Mouse (Mus musculus) lung, postnatal 36 days (tissue): ENCODE measurements around the gene Prkch.
"Not testable (repeated sequence)": the region's sequence is repeated elsewhere in the genome, so short reads cannot be mapped to it uniquely, and the experiment has no call there.

Experiments
- DNase-seq: peaks from one replicate; pipeline ENCODE4 v3.0.0; 2022; ENCODE audit warnings: mixed read lengths

Prkch gene

DNA sequence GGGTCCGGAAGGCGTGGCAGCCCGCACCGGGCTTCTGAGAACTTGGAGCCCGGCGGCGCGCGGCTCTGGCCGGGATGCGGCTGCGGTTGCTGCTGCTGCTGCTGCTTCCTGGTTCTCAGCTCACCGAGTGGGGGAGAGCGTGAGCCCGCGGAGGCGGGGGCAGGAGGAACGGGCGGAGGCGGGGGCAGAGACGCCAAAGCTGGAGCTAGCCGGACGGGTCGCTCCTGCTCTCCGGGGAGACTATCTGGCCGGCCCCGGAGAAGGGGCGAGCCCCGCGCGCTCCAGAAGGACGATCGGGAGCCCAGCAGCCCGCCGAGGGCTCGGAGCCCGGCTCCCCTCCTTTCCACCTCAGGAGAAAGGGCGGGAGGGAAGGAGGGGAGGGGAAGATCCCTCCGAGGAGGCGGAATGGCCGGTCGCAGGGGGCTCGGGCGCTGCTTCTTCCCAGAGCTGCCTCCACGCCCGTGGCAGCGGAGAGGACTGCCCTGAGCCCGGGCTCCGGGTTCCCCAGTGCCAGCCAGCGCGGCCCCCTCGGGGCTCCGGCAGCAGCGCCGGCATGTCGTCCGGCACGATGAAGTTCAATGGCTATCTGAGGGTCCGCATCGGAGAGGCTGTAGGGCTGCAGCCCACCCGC is at the start of gene Prkch:
Gene Prkch, plus strand, starts transcription at position 187 of the 631 bp plus-strand sequence.
- DNase-seq: peak; percentile 91

DNA sequence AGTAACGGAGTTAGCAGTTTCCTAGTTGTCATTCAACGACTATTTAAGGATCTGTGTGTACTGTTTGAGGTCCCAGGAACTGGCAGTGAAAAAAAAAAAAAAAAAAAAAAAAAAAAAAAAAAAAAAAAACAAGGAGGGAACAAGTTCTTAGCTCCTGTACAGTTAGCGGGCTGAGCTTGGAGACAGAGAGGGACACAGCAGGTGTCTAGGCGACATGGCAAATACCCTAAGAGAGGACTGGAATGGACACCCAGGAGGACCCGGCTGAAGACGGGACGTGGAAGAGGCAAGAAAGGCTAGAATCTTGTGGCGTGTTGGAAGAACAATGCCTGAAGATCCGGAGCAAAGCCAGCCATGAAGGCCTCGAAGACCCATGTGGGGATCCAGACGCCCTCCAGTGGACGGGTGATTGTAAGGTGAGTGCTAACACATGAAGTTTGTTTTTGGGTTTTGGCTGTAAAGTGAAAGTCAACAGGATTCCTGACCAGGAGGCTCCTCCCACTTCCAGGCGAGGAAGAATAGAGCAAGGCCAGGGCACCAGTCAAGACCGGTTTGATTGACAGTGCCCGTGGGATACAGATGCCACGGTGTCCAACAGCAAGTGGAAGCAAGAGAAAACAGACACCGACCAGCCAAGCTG is 47.0 kb upstream of the Prkch start:
- DNase-seq: peak; percentile 84

DNA sequence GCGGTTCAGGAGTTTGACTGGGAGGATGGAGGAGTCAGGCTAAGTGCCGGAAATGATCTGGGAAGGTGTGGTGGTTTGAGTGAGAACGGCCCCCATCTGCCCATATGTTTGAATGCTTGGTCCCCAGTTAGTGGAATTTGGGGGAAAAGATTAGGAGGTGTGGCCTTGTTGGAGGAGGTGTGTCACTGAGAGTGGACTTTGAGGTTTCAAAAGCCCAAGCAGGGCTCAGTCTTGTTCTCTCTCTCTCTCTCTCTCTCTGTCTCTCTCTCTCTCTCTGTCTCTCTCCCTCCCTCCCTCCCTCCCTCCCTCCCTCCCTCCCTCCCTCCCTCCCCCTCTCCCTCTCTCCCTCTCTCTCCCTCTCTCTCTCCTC is 46.5 kb upstream of the Prkch start:
- DNase-seq: not testable (repeated sequence)

DNA sequence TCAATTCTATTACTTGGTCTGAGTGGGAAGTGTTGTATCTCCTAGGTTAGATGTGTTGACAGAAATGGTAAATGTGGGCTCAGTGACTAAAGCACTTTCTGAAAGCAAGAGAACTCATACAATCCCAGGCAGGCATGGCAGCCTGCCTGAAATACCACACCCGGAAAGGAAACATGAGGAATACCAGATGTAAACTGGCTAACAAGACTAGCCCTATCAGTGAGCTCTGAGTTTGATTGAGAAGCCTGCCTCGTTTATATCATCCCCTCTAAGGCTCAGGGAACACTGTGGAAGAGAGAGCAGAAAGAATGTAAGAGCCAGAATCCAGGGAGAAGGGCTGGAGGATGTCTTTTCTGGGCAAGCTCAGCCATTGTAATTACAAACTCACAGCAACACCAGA is 45.4 kb upstream of the Prkch start:
- DNase-seq: no peak

DNA sequence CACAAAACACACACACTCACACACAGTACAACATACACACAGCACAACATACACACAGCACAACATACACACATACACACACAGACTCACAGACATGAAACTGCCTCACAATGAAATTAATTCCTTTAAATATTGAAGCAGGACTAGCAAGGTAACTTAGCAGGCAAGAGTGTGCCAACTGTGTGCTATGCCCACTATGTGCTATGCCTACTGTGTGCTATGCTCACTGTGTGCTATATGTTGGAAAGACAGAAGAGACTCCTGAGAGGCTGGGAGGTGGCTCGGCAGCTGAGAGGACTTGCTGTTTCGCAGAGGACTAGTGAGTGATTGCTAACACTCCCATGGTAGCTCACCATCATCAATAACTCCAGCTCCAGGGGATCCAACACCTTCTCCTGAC is 44.2 kb upstream of the Prkch start:
- DNase-seq: no peak

DNA sequence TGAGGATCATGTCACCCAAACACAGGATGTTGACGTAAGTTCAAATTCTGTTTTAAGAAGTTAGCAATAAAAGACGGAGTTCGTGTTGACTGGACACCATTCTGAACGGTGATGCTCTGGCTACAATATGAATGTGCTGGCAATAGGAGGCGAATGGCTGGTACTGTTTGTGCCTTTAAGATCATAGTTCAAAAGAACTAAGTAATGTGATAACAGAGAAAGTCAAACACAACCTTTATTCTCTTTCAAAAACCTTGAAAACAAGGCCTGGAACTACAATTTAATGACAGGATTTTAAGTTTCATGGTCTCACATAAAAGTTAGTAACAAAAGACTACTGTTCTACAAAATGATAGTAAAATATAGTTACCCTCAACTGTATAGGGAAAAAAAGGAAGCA is 41.4 kb upstream of the Prkch start:
- no peak for DNase-seq

DNA sequence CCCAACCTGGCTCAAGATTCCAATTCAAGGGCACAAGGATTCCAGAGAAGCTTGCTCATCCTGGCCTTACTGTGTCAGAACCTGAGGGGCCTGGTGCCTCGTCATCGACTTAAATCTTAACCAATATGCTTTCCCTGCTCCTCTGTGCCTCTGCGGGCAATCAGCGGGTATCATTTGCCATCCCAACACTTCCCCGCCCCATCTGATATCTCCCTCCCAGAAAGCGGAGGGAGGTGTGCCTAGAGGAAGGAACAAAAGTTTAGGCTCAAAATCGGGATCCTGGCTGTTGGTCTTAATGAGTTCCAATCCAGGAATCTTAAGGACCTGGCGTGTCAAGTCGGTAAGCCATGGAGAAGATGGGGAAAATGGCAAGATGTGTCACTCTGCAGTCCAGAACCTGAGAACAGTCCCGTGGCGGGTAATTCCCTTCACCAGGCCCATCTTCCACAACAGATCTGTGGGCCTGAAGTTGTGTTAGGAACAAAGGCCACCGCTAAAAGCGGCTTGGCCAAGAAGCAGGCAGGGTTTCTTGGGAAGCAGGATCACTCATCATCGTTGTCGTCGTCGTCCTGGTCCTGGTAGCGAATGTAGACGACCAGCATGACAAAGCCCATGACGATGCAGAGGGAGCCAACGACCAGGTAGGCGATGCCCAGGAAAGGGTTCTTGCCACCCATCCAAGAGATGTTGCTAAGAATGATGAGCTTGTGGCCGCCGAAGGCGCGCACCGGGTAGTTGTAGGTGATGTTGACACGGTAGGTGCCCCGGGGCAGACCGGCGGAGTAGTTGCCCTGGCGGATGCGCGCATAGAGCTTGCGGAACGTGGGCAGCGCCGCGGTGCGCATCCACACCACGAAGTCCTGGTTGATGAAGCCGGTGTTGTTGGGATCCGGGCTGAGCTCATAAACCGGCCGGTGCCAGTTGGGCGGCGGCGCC is 39.6 kb upstream of the Prkch start:
- no peak for DNase-seq

DNA sequence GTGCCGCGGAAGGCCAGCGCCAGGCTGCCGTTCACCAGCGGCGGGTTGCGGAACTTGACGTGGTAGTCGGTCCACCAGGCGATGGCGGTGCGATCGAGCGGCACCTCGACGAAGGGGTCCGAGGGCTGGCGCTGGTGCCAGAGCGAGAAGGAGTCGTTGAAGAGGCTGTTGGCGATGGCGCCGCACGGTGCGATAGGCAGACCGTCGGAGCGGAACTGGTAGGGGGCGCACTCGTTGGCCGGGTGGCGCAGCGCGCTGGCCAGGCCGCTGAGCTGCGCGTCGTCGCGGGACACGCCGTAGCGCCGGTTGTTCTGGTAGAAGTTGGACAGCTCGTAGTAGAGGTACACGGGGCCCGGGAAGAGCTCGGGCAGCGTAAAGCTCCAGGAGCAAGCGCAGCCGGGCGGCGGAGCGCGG is 38.9 kb upstream of the Prkch start:
- peak; percentile 55 for DNase-seq

DNA sequence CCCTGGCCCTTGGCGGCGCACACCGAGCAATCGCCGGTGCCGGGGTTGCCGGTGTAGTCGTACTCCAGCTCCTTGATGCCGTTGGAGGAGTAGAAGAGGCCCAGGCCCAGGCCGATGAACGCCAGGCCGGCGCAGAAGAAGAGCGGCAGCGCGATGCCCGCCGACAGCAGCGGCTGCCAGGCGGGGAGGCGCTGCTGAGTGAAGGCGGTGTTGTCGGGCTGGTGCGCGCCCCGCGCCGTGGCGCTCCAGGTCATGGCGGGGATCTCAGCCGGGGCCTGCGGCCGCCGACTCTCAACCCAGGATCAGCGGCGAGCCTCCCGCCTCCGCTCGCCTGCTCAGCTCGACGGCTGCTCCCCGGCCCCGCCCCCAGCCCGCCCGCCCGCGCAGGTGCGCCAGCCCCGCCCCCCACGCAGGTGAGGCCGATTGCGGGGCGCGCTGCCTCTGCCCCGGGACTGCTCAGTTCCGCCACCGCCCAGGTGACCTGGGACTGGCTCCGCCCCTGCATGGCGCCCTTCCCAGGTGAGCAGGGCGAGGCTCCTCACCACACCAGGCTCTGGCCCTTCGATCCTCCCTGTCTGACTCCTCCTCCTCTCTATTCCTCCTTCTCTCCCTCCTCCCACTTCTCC is 38.4 kb upstream of the Prkch start, which contains the start of gene Tmem30b:
Gene Tmem30b, minus strand, starts transcription at position 307 of the 626 bp plus-strand sequence.
- DNase-seq: peak; percentile 83

DNA sequence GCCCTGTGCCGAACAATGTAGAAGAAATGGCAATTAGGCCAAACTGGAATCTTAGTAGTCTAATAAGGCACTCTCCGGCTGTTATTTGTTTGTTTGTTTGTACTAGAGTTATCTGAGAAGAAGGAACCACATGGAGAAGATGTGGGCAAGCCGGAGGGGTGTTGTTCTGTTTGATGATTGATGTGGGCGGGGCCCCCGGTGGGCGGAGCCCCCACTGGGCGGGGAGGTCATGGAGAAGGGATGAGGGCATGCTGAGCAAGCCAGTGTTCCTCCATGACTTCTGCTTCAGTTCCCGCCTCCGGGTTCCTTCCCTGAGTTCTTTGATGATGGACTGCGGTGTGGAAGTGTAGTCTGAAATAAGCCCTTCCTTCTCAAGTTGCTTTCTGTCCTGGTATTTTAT is 37.0 kb upstream of the Prkch start:
- peak; percentile 42 for DNase-seq

DNA sequence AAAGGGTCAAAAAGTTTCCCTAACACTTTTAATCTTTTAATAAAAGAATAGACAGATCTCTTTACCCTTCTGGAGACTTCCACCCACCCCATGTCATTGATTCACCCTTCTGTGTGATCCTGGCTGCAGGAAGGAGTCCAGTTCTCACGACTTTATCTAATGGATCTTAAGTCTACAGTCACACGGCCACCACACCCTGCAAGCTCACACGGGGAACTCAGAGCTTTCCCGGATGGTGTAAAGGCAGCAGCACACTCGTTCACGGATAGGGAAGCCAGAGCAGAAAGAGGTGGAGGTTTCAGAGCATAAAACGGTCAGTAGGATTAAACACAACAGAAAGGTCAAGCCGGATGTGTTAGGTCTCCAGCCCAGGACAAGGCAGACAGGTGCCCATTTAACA is 36.3 kb upstream of the Prkch start:
- DNase-seq: no peak

DNA sequence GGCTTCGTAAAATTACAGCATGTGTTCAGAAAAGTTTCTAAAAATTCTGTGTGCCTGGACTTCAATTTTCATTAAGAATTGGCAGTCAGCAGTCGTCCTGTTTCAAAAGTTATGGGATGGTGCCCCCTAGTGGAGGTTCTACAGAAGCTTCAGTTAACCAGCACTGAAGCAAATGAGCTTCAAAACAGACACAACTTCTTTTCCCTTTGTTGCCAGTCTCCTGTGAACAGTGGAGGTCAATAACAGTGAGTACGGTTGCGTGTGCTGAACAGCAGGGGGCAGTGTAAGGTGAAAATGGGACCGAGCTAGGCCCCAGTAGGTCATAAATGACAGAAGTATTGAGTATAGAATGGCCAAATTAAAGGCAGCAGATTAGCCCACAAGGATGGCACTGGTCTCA is 30.4 kb upstream of the Prkch start:
- peak; percentile 80 for DNase-seq

DNA sequence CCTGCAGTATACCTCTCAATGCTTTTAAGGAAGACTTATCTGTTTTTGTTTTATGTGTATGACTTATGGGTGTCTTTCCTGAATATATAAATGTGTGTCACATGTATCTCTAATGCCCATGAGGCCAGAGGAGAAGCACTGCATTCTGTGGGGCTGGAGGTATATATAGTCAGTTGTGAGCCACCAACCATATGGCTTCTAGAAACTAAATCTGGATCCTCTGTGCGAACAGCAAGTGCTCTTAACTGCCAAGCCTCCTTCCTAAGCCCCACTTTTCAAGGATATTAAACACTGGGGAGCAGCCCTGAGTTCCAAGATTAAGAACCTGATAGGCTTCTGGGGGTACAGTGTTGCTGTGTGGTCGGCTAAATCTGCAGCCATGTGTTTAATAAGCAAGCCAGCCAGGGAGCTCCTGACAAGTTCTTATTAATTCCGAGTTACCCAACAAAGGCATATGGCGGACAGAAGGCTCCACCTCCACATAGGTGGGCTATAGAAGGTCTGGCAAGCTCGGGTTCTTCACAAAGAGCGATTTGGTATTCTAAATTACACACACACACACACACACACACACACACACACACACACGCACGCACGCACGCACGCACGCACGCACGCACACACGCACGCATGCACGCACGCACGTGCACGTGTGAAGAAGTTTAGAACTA is 25.9 kb upstream of the Prkch start:
- no peak for DNase-seq

DNA sequence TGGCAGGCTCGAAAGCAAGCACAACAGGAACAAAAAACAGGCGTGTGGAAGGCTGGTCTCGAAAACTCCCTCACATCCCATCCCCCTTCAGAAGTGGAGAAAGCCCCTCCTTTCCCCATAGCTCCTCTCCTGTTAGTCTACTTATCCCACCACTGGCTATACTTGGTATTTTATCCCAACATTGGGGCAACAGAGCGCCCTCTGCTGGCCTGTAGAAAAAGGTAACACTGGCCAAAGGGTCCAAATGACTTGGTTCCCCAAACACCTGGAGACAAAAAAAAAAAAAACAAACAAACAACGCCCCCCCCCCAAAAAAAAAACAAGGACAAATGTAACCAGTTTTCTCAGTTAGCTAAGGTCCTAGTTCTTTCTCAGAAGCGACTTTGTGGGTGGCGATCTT is 24.5 kb upstream of the Prkch start:
- peak; percentile 35 for DNase-seq

DNA sequence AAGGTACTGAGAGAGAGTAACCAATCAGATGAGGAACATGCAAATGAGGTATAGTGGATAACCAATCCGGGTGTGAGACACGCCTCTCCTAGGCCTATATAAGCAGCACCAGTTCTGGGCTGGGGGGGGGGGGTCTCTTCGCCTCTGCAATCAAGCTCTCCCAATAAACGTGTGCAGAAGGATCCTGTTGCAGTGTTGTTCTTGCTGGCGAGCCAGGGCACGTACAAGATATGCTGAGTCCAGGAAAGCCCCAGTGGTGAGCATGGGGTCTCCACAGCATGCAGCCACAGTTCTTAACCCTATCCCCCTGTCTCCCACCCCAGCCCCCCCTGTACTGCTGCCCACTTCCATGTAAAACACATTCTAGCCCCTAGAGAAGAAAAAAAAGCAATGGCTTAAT is 21.5 kb upstream of the Prkch start:
- not testable (repeated sequence) for DNase-seq

DNA sequence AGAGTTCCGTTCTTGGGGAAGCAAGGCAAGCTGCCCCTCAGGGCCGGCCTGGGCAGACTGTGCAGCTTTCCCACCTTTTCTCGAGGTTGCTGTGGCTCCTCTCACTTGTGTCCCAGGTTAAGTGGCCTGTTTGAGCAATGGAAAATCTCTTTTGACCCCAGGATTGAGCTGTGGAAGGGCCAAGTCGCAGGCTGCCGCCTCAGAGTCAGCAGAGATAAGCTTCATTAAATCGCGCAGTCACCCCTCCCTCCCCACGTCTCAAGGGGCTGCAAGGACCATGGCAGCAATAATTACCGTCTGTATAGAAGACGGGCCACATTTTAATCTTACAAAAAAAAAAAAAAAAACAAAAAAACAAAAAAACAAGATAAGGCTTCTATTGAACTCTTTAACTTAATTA is 20.4 kb upstream of the Prkch start:
- no peak for DNase-seq

DNA sequence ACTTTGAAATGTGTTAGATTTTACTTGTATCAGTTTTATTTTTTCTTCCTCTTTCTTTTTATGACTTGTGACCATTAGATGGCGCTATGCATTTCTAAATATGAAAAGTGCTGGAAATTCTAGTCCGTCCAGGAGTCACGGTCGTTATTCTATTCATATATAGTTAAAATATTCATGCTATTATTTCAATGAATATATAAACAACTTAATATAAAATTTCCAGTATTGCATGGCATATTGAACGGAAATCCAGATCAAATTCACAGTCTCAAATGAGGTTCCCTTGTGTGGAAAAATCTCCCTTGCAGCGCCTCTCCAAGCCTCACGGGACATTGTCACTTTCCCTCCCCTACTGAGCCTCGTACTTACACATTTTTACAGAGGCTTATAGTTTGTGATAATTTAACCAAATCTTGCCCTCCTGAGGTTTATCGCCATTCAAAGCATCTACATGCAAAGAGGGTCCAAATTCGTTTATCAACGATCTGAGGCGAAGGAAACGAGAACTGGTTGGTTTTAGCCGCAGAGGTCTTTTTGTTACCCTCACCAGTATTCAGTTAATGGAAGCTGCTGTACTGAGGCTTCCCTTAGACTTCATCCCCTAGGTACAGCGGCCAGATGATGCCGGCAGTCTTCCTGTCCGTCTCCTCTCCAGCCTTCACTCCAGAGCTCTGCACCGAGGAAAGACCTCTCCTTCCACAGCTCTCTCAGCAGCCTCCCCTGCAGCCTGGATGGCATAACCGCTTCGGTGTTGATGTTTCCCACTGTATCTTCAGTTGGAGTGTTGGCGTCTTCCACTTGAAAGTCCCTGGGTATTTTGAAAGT is 19.6 kb upstream of the Prkch start:
- DNase-seq: peak; percentile 74

DNA sequence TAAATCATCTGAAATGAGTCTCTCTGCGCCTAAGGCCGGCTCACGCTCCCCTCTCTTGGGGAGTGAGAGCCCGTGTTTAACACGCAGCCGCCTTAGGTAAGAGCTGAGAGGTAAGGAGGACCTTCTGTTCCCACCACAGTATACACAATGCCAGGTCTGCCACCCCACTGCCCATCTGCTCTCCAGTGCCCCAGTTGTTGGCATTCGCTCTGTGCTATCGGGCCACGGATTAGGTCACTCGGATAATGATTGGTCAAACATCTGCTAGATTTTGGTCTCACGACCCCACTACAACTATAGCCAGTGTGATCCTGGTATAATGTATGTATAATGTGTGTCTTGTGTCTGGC is 19.0 kb upstream of the Prkch start:
- DNase-seq: no peak

DNA sequence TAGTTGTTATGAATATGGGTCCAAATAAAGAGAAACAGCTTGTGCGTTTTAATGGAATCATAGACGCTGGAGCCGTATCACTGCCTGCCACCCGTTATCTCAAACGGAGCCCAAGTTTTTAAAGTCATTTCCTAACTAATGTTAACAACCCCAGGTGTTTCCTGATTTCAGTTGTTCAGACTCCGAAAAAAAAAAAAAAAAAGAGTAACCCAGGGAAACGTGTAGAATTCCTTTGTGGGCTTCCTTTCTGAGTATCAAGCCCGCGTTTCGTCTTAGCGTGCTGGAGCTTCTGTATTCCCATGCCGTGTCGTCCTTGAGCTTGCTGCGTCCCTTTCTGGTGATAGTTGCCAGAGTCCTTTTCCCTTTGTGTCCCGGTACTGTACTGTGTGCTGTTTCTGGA is 10.0 kb upstream of the Prkch start:
- DNase-seq: no peak

DNA sequence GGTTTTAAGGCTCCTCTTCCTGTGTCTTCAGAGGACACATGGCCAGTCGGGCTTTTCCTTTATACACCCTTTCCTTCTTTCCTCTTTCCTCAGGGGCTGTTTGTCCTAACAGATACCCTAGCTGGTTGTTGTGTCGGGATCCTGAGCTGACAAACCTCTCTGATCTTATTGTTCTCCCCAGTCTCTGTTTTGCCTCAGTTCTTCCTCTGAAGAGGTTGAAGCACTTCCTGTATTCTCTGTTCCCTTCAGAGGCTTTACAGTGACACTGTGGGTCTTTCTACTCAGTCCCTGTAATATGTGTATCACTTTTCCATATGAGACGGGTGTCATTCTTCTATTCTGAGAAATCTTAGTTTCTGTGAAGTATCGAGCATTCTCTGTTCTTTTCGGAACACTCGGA is 6.5 kb upstream of the Prkch start:
- DNase-seq: no peak

DNA sequence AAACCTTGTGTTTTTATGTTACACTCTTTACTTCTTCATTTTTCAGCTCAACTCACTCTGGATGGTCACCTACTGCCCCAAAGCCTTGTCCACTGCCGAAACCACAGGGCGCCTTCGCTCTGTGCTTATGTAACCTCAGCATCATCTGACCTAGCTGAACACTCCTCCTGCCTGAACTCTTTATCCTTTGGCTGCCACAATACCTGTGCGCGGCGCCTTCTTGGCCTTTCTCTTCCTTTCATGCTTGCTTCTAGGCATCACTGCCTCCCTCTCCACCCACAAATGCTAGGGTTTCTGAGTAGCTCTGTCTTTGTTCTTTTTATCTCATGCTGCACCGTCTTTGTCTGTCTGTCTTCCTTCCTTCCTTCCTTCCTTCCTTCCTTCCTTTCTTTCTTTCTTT is 3.8 kb upstream of the Prkch start:
- no peak for DNase-seq

DNA sequence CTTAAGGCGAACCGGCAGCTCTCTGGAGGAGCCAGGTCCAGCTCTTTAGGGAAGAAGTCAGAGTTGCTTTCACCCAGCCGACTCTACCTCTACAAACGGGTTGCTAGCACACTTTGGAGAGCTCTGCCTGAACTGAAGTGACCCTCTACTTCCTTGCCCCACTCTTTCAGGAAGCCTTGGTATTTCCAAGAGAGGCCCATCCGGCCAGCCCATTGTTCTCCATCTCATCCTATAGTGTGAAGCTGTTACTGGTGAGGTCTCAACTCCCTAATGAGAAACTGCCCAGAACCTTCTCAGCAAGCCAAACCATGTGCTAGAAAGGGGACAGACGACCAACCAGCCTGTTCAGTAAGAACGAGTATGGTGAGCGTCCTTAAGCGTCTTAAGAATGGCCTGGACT is 1.3 kb upstream of the Prkch start:
- no peak for DNase-seq
